Mouse (Mus musculus): Measurements from ENCODE around the gene Acbd3. TPM values are rescaled to one million over a fixed set of nuclear protein-coding genes. Genes with fewer than 3 reads are reported as not detected.

The Acbd3 gene
- 1 to 10 TPM; 1.1 to 9.5 TPM for polyA plus RNA-seq (2012; fragmentation: generic; extraction: Trizol)

GRCm38 (mm10) chr1:180725704-180726179 is at the start of gene Acbd3:
Acbd3 (plus strand) TSS chr1:180726043.

GRCm38 (mm10) chr1:180696626-180697352 is 29.1 kb upstream of the Acbd3 start, which contains the start of gene Mixl1:
Mixl1 (minus strand) TSS chr1:180697034.

Other genes with a start within 250 kb of the Acbd3 start
- not detected for gene Stum, start 242.5 kb upstream of the Acbd3 start, polyA plus RNA-seq (2012; fragmentation: generic; extraction: Trizol)
- 10 to 100 TPM; 19.9 to 29.9 TPM for gene Parp1, start 157.1 kb upstream of the Acbd3 start, polyA plus RNA-seq (2012; fragmentation: generic; extraction: Trizol)
- gene Lin9, start 84.9 kb upstream of the Acbd3 start, polyA plus RNA-seq (2012; fragmentation: generic; extraction: Trizol), result 1 to 10 TPM in 1 of 2 experiments, under 1 TPM in 1; 0.33 to 2.0 TPM
- gene Mixl1, start 29.0 kb upstream of the Acbd3 start, polyA plus RNA-seq (2012; fragmentation: generic; extraction: Trizol), result not detected
- gene H3f3a, start 87.9 kb downstream of the Acbd3 start, polyA plus RNA-seq (2012; fragmentation: generic; extraction: Trizol), result 100 to 1,000 TPM in 1 of 2 experiments, 10 to 100 TPM in 1; 65.3 to 961 TPM
- gene Sde2, start 125.1 kb downstream of the Acbd3 start, polyA plus RNA-seq (2012; fragmentation: generic; extraction: Trizol), result 10 to 100 TPM in 1 of 2 experiments, 1 to 10 TPM in 1; 2.3 to 12.3 TPM
- gene Lefty2, start 167.1 kb downstream of the Acbd3 start, polyA plus RNA-seq (2012; fragmentation: generic; extraction: Trizol), result not detected
- 100 to 1,000 TPM in 1 of 2 experiments, 10 to 100 TPM in 1; 60.0 to 102 TPM for gene Pycr2, start 178.2 kb downstream of the Acbd3 start, polyA plus RNA-seq (2012; fragmentation: generic; extraction: Trizol)
- gene Lefty1, start 209.0 kb downstream of the Acbd3 start, polyA plus RNA-seq (2012; fragmentation: generic; extraction: Trizol), result under 1 TPM; 0.02 to 0.13 TPM
- gene Tmem63a, start 216.3 kb downstream of the Acbd3 start, polyA plus RNA-seq (2012; fragmentation: generic; extraction: Trizol), result 10 to 100 TPM; 21.2 to 65.8 TPM